Mouse (Mus musculus): ENCODE results near the gene Uhmk1.
"Not testable (repeated sequence)": the region's sequence is repeated elsewhere in the genome, so short reads cannot be mapped to it uniquely, and the experiment has no call there.

The Uhmk1 gene

DNA sequence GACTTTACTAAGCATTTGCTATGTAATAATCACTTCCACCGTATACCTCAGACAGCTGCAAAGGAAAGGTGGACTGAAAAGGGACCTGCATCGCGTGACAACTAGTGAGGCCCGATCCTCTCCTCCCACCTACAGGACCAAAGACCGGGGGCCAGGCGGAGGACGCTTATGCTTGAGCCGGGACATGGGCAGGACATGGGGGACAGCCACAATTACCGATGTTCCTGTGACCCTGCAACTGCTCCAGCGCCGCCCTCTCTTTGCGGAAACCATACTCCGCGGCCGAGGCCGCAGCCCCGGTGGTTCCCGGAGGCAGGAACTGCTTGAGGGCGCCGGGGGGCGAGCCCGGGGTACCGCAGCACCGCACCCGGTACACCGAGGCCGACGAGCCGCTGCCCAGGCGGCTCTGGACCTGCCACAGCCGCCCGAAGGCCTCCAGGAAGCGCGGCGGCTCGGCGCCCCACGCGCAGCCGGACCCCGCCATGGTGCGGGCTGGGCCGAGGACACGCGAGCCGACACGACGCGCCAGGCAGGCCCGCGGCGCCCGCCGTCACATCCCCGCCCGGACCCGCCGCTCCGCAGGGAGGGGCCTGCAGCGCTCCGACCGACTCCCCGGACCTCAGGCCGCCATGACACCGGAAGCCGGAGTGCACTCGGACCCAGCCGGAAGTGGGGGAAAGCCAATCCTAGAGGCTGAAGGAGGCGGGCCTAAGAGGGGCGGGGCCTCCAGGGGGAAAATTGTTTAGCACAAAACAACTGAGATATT lies at the start of gene Uhmk1:
TSS of gene Uhmk1 (minus strand) at position 641 of the 766 bp plus-strand sequence.
- DNase-seq, result peak; percentile 92 to 93

DNA sequence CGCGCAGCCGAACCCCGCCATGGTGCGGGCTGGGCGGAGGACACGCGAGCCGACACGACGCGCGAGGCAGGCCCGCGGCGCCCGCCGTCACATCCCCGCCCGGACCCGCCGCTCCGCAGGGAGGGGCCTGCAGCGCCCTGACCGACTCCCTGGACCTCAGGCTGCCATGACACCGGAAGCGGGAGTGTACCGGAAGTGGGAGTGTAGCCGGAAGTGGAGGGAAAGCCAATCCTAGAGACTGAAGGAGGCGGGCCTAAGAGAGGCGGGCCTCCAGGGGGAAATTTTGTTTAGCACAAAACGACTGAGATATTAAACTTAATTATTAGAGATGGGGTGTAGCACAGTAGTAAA lies 40.3 kb upstream of the Uhmk1 start:
- peak; percentile 88 to 91 for DNase-seq

DNA sequence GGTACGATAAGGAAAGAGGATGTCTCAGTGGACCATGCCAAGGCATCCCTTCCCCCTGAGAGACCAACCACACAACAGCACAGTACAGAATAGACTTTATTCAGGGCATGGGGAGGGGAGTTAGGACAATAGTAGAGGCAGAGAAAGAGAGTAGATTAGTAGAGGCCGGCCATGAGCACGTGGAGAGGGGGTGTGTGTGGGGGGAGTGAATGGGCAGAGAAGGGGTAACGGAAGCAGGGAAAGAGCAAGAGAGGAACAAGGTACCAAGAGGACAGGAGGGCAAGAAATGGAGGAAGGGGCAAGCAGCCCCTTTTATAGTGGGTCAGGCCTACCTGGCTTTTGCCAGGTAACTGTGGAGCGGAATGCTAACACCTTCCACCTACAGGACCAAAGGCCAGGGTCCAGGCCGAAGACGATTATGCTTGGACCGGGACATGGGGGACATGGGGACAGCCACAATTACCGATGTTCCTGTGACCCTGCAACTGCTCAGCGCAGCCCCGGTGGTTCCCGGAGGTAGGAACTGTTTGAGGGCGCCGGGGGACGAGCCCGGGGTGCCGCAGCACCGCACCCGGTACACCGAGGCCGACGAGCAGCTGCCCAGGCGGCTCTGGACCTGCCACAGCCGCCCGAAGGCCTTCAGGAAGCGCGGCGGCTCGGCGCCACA lies 39.8 kb upstream of the Uhmk1 start:
- DNase-seq, result no peak

DNA sequence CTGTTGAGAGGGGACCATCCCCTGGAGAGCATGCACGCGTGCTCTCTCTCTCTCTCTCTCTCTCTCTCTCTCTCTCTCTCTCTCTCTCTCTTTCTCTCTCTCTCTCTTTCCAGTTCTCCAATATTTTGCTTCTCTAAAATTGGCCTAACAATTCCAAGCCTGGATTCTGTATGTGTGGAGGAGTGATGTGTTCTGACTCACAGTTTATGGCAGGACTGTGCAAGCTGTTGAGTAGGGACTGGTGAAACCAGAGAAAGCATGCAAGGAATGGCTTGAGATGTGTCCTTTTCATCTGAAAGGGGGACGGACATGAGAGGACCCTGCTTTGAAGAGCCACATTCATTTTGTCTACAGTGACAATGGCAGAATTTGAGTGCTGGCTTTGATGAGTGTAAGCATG lies 29.8 kb upstream of the Uhmk1 start:
- no peak for DNase-seq

DNA sequence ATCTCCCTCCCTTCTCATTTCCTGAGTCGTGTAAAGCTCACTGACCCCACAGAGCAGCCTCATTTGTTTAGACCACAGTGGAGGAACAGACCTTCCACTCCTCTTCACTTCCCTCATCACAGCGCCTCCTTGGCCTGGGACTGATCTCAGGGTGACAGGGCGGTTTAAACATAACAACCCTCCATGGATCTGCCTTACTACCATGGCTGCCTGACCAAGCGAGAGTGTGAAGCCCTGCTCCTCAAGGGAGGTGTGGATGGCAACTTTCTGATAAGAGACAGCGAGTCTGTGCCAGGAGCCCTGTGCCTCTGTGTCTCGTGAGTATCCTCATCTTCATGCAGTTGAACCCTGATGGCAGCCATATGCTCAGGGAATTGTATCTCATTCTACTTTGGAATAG lies 17.5 kb upstream of the Uhmk1 start, which contains the start of gene Sh2d1b2:
TSS of gene Sh2d1b2 (plus strand) at position 62 of the 400 bp plus-strand sequence.
- DNase-seq, result not testable (repeated sequence)

DNA sequence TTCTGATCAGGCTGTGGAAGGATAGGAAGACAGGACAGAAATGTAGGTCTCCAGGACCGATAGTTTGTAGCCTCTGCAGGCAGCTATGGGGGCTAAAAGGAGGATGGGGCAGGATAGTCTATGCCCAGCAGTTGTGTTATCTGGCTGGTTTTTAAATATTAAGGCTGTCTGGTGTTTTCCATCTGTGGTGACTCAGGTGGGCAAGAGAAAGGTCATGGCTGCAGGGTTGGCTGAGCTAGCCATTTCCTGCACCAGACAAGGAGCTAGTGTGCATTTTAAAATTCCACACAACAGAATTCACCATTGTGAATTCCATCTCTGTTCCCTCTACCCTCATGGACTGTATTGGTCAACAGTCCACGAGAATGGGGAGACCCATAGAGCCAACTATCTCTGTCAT lies 8.1 kb upstream of the Uhmk1 start:
- no peak for DNase-seq

DNA sequence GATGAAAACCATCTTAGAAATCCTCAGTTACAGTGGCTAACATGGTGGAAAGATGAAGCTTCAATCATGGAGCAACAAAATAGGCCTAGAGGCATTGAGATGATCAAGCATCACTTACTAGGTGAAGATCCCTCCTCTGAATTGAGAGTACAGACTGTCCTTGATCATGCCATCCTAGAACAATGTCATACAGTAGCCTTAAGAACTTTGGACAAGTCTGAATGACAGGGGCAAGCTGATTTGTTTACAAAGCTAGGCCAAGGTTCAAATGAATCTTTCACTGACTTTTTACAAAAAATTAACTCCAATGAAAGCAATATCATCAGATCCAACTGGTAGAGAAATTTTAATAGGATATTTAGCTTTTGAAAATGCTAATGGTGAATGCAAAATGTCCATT lies 5.2 kb upstream of the Uhmk1 start:
- DNase-seq, result no peak

DNA sequence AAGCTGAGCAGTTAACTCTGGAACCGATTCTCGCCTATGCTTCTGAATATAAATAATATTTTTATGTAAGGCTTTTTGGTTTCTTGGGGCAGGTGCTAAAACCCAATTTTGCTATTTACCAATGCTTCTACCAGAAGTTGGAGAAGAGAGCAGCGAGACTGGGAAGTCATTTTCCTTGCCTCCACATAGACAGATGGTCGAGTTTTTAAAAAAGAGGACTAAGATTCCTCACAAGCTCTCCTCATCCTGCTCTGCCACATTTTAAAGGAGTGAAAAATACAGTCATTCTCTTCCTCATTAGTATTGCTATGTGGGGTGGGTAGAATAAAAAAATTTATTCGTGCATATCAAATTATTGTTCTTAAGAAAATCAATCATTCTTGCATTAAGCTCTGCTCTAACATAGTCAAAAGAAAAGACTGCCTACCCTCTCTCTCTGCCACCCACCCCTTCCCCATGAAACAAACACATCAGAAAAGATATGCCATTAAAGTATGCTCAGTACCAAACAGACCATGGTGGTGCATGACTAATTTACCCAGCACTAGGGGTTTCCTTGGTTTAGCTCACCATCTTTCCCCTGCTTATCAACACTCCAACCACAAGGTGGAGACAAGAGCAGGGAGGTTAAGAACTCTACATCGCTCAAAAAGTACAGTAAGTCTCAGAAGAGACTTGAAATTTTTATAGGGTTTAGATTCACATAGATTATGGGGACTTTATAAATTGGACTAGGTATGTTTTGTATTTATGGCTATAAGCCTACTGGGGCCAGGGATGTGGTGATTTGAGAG lies 3.1 kb upstream of the Uhmk1 start:
- DNase-seq, result peak in 1 of 2 experiments; percentile 22

DNA sequence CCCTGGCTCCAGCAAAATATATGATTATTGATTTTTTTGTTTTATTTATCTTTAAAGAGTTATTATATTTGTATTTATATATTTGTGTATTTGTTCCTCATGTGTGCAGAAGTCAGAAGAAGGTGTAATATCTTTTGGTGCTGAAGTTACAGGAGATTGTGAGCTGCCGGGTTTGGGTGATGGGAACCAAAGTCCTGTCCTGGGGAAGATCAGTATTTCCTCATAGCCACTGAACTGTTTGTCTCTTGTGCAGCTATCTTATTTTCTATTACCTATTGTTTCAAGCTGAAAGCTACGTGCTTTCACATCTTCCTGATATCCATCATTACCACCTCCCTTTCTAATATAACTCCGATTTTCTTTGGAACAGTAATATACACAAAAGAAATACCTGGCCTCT lies 393 bp upstream of the Uhmk1 start:
- no peak for DNase-seq

DNA sequence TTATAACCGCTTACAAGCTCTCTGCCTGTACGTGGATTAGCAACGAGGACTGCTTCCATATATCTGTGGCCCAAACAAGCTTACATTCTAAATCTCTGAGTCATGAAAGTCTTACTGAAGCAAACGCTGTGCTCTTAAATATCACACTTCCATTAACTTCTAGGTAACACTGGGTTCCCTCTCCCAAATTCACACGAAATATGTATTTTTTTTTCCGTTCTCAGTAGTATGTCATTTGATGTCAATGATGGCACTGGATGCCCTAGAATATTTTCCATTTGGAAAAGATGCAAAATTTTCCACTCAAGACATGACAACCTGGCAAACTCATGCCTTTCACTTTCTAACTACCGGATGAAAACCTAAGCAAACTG lies 827 bp downstream of the Uhmk1 start:
- DNase-seq, result no peak

DNA sequence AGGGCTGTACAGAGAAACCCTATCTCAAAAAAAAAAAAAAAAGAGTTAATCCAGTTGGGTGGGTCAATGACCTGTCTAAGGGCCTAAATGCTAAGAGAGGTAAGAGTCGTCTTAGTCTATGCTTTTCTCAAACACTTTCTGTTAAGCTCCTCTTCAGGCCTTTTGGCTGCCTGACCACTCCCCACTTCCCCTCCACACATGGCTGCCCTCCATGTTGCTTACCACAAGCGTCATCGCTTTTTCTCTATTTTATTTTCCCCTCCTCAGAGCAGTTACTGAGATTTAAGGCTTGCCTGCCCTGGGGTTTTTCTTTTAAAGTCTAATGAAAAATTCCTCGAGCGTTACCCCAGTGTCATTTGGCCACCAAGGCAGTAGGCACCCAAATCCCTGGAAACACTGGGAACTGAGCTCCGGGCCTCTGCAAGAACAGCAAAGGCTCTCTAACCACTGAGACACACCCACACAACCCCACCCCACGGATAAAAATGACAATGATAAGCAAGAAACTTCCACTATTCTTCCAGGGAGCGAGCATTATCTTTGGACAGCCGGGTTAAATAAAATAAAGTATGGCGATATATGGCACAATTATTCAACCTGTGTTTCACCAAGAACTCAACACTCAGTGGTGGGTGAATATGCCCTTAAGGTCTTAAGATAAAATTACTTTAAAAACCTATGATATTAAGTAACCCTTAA lies 1.9 kb downstream of the Uhmk1 start:
- DNase-seq, result no peak

DNA sequence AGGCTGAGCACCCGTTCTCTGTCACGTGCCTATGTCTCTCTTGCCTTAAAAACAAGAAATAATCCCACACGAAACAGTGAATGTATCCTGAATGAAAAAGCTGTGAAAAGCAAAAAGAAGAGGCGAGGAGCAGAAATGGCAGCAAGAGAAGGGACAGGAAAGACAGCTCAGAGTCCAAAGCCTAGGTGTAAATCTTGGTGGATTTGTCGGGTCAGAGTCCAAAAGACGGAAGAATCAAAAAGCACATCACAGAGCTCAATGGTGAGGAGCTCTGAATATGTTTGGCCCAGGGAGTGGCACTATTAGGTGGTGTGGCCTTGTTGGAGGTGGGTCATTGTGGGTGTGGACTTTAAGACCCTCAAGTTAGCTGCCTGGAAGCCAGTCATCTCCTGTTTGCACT lies 8.8 kb downstream of the Uhmk1 start:
- DNase-seq, result no peak

DNA sequence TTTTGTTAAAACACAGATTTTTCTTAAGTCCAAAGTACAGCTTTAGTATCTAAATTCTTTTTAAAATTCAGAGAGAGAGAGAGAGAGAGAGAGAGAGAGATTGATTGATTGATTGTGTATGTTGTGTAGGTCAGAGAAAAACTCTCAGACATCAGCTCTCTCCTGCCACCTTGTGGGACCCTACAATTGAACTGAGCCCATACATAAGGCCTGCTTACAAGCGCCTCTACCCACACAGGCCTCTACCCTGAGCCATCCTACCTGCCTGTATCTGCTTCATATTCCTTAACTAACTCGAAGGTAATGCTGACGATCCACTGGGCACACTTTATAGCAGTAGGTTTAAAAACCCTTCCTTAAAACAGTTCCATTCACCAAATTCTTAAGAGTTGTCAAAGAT lies 14.8 kb downstream of the Uhmk1 start:
- DNase-seq, result peak in 1 of 2 experiments; percentile 23

DNA sequence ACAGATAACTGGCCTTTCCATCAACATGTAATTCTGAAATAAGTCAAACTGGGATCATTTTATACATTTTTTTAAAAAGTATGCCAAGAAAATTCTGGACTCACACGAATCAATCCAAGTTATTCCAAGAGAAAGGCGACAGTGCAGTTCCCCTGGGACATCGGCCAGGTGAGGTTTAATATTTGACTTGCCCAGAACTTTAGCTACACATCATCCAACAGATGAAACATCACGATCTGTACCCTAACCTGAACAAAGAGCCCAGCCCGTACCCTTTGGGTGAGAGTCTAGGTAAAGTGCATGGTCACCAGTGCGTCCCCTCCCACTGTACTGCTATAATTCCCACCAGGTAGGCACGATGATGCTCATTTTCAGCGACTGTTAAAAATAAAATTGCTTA lies 19.0 kb downstream of the Uhmk1 start:
- no peak for DNase-seq

DNA sequence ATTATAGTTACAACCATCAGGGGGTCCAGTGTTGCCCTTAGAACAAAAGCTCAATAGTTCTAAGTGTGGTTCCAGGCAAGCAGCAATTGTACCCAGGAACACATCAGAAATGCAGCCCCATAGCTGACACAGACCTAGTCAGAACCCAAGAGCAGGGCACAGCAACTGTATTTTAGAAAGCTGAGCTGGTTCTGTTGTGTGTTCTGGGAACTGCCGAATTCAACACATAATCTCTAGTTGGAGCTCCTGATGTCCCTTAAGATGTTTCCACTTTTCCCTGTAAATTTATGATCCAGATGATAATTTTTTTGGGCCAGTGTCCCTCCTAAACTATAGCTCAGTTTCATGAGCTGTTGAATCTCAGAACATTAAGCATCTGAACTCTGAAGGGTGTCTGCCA lies 23.3 kb downstream of the Uhmk1 start:
- DNase-seq, result no peak

DNA sequence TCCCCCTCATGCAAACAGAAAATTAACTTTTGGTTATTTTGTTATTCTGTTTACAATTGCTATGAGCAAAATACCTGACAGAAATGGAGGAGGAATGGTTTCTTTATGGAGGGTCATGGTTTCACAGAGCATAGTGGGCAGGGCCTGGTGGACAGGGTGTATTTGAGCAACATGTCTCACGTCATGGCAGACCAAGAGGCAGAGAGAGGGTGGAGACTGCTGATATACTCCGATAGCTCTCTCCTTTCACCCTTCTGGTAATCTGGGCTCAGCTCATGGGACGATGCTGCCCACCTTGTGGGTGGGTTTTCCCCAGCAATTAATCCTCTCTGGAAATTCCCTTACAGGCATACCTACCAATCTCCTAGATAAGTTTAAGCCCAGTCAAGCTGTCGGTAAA lies 25.0 kb downstream of the Uhmk1 start:
- no peak for DNase-seq

DNA sequence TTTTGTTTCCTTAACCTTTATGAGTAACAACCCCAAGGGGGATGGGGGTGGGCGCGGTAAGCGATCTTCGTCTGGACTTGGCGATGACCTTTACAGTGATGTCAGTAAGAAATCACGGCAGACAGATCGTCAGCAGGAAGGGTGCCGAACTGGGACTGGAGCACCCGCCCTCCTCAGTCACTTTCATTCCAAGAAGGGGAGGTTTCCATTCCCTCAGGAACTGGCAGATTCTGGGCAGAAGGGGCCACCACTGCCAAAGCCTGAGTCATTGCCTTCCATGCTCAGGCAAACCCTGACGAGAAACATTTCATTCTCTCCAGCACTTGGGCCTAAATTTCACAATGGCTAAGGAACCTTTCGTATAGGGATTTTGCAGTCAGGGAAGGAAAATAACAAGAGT lies 26.6 kb downstream of the Uhmk1 start:
- DNase-seq, result peak; percentile 26 to 40

DNA sequence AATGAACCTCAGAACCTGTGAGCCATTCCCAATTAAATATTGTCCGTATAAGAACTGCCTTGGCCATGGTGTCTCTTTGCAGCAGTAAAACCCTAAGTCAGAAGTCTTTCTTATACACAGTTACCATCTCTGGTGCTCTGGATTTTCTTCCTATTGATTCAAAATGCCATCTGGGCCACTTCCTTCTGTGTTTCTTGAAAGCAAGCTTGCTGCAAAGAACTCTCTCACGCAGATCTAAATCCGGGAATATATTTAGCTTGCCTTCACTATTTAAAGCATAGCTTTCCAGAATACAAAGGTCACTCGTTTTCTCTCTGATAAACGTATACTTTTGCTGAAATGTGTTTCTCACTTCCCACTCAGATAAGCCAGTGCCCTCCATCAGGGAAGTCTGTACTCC lies 28.7 kb downstream of the Uhmk1 start:
- no peak for DNase-seq

DNA sequence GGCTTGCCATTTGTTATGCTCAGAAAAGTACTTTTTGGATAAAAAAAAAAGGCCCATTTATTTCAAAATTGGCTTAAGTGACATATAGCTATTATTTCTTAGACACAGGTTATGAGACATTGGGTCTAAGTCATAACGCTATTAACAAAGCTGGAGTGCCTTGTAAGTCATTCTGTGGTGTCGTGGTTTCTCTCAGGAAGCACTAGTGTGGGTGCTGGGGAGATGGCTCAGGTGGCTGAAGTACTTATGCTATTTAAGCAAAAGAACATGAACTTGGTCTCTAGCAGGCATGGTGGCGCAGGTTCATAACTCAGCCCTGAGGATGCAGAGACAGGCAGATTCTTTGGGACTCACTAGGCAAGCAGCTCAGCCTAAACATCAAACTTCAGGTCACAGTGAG lies 30.1 kb downstream of the Uhmk1 start:
- no peak for DNase-seq

DNA sequence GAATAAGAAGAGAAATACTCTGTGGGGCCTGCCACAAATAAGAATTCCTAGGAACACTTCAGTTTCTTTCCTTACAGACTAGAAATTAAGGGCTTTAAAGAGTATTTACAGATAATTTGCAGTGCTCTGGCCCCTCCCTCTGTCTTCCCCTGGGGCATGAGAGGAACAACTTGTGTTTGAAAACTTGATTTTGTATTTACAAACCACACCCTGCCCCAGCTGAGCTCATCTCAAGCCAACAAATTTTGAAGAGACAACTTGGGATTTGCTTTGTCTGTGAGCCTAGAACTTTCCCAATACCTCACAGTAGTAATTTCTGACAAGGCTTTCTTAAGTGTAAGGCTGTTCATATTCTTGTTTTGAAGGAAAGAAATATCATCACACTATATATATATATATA lies 32.5 kb downstream of the Uhmk1 start:
- DNase-seq, result no peak

DNA sequence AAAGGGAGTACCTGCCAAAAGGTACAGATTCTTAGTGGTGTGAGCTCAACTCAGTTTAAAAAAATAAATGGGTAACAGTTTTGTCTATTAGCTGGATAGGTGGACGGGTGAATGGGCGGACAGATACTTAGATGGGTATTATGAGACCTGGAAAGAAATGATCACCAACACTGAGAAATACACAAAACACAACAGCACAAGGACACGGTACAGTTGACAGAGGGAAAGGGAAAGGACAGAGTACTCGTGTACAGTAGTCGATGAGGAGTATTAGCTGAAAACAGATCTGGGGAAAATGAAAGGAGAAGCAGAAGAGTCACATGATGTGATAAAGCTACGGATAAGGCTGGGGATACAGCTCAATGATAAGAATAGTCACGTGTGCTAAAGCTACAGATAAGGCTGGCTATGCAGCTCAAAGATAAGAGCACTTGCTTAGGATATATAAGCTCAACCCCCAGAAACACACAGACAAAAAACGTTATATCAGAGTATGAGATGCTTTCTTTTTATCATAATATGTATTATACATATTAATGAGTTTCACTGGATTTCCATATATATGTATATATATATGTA lies 38.4 kb downstream of the Uhmk1 start:
- no peak for DNase-seq

DNA sequence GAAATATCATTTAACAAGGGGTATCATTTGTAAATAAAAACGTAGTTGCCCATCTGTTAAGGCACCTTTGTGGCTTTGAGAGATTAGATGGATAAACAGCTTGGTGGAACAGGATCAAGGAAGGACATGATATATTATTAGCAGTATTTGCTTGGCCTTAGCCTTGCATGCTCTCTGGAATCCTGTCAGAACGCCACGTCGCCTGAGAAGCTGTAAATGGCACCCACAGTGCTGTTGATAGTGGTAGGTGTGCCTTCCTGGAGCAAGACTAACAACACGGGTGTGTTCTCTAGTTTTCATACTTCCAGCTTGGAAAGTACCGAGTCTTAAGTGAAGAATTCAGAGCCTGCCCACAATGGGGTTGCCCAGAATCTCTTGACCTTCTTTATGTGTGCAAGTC lies 39.3 kb downstream of the Uhmk1 start:
- no peak for DNase-seq

DNA sequence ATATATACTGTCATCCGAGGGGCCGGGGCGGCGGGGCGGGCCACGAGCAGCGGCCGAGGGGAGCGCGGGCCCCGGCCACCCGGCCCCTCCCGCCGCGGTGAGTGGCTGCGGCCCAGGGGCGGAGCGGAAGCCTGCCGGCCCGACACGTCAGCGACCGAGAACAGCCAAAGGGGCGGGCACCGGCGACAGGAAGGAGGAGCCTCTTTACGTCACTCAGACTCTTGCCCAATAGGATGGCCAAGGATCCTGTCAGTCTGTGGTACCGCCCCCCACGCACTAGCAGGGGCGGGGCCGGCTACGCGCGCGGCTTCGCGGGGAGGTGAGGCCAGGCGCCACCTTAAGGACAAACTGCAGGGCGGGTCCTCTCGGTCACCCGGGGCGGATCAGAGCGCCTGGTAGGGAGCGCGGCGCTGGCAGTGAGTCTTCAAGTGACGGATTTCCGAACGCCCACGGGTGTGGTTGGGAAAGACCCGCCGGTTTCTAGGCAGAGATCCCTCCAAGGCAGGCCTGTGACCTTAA lies 40.3 kb downstream of the Uhmk1 start, which contains the start of gene Uap1:
TSS of gene Uap1 (minus strand) at position 144 of the 519 bp plus-strand sequence.
- peak; percentile 99 for DNase-seq

All from lung, postnatal 4 days (tissue).